Mouse (Mus musculus): ENCODE measurements around the gene Lgi1. TPM values are rescaled to one million over a fixed set of nuclear protein-coding genes. Genes with fewer than 3 reads are reported as not detected.

Gene Lgi1
- polyA plus RNA-seq, 1 experiment from 2014 or later = 8.8 TPM

DNA sequence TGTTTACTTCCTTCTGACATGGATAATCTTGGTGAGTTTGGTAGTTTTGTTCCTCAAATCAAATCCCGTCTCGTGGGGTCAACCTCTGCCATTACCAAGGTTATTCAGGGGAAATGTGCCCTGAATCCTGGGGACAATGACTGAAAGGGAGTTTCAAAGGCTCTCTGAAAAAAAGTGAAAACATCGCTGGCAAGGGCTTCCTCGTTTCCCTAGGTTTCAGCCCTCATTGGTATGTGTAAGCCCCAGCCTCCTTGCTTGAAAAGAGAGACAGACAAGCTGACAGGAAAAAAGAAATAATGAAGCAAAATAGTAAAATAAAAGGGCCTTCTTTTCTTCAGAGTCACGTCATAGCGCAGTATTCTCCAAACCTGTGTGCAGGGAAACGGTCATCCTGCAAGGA is 9.5 kb downstream of the Lgi1 start:
- Histone ChIP-seq H3K27me3 (replicated peaks; ENCODE audit: control insufficient read depth, insufficient read depth, low read length) (no peaks in the 10 kb centered on the region), H3K4me2 (ENCODE audit: low read length) (no peak overlapping the region), H3K9me3 (replicated peaks; ENCODE audit: control insufficient read depth, low read length) (no peaks in the 10 kb centered on the region), H3K36me3 (ENCODE audit: control insufficient read depth, insufficient read depth, low read length) (no peaks in the 10 kb centered on the region), H3K9ac (ENCODE audit: low read length) (no peak overlapping the region), H3K4me1 (ENCODE audit: control insufficient read depth, insufficient read depth, low read length) (no peaks in the 10 kb centered on the region), H3K27ac (ENCODE audit: low read depth, low read length) (no peak overlapping the region), H3K4me3 (ENCODE audit: low read depth, low read length) (no peak overlapping the region)
- 43% methylated on average over 7 of the region's 7 CpGs for whole genome bisulfite sequencing
- ATAC-seq (no peak), DNase-seq (ENCODE audit: low spot score) (no peak)

DNA sequence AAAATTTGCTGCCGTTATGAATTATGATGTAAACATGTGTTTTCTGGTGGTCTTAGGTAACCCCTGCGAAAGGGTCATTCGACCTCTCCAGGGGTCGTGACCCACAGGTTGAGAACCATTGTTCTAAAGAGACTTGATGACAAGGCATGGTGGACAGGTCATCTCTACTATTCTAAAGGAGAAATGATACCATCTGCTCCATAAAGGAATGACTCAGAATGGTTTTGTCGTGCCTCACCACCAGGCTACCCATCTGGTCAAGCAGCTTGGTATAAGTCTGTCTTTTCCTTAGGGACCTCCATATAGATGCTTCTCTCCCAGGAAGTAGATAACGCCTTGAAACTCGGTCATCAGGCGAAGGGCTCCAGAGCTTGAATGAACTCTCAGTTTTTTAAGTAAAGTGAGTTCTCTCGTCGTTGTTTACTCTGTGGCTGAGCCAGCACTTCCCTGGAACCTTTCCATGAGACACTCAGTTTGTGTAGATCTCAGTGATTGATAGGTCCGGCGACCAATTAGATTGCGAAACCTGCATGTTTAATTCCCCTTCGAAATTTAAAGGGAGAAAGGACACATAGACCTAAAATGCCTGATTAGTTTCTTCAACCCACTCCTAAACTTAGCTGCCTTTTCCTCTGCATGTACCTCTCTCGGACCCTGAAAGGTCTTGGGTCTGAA is 10.5 kb downstream of the Lgi1 start:
- H3K27ac ChIP-seq (ENCODE audit: low read depth, low read length) = no peak overlapping the region
- no peaks in the 10 kb centered on the region for H3K9me3 ChIP-seq (replicated peaks; ENCODE audit: control insufficient read depth, low read length)
- H3K4me1 ChIP-seq (ENCODE audit: control insufficient read depth, insufficient read depth, low read length) = no peaks in the 10 kb centered on the region
- WGBS = 93% methylated on average over 15 of the region's 15 CpGs
- H3K36me3 ChIP-seq (ENCODE audit: control insufficient read depth, insufficient read depth, low read length) = no peaks in the 10 kb centered on the region
- no peak overlapping the region for H3K9ac ChIP-seq (ENCODE audit: low read length)
- H3K4me2 ChIP-seq (ENCODE audit: low read length) = no peak overlapping the region
- peak; percentile 29 for DNase-seq (ENCODE audit: low spot score)
- no peak overlapping the region for H3K4me3 ChIP-seq (ENCODE audit: low read depth, low read length)
- H3K27me3 ChIP-seq (replicated peaks; ENCODE audit: control insufficient read depth, insufficient read depth, low read length) = no peaks in the 10 kb centered on the region
- ATAC-seq = no peak

DNA sequence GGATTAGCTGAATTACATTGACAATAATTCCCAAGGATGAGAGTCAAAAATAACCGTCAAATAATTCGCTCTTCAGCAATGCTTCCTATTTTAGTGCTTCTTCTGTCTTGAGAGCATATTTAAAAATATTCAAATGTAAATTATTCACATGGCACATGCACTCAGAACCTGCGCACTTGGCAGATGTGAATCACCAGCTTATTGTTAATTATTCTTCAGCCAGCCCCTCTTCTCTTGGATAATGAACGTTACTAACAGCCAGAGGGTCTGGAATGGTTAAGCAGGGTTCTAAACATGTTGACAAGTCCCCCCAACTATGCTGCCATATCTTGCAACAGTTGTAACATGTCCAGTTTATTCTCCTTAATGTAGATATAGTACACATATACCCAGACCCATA is 11.9 kb downstream of the Lgi1 start:
- 69% methylated on average over 4 of the region's 4 CpGs for WGBS
- no peak overlapping the region for H3K27ac ChIP-seq (ENCODE audit: low read depth, low read length)
- H3K4me2 ChIP-seq (ENCODE audit: low read length) = no peak overlapping the region
- no peaks in the 10 kb centered on the region for H3K27me3 ChIP-seq (replicated peaks; ENCODE audit: control insufficient read depth, insufficient read depth, low read length)
- H3K36me3 ChIP-seq (ENCODE audit: control insufficient read depth, insufficient read depth, low read length) = no peaks in the 10 kb centered on the region
- DNase-seq (ENCODE audit: low spot score) (no peak), ATAC-seq (no peak)
- no peak overlapping the region for H3K9ac ChIP-seq (ENCODE audit: low read length)
- no peak overlapping the region for H3K4me3 ChIP-seq (ENCODE audit: low read depth, low read length)
- H3K9me3 ChIP-seq (replicated peaks; ENCODE audit: control insufficient read depth, low read length) = no peaks in the 10 kb centered on the region
- H3K4me1 ChIP-seq (ENCODE audit: control insufficient read depth, insufficient read depth, low read length) = no peaks in the 10 kb centered on the region

DNA sequence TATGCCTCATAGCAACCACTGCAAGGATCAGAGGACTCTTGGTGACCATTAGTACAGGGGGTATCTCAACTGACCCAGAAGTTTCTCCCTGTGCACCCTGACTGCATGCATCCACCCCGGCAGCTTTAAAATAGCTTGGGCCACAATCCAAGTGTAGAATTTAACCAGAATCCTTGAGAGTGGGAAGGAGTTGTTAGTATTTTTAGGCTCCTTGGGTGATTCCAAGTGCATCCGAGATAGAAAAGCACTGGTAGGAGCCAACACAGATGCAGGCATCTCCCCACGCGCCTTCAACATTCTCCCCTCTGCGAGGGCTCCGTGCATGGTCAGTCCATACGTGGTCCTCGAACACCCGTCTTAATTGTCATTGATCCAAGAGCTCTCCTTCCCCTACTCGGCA is 15.9 kb downstream of the Lgi1 start:
- H3K9me3 ChIP-seq (replicated peaks; ENCODE audit: control insufficient read depth, low read length) = no peaks in the 10 kb centered on the region
- H3K9ac ChIP-seq (ENCODE audit: low read length) = no peak overlapping the region

DNA sequence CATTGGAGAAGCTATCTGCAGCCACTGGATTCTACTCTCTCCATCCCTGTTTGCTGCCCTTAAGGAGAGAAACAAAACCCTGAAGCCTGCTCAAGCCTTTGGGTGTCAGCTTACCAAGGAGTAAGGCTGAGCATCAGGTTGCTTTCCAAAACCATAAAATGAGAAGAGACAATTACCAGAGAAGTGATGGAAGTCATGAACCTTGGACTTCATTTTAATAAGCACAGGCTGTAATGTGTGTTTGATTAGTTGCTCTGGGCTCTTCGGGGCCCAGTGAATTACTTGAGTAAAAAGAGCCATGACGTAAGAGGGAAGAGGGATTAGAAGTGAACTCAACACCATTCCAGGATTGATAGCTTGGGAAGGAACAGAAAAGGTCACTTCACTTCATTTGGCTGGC is 18.1 kb downstream of the Lgi1 start:
- Histone ChIP-seq H3K4me3 (ENCODE audit: low read depth, low read length) (no peak overlapping the region), H3K4me2 (ENCODE audit: low read length) (no peak overlapping the region), H3K9me3 (replicated peaks; ENCODE audit: control insufficient read depth, low read length) (no peaks in the 10 kb centered on the region), H3K36me3 (ENCODE audit: control insufficient read depth, insufficient read depth, low read length) (no peaks in the 10 kb centered on the region), H3K4me1 (ENCODE audit: control insufficient read depth, insufficient read depth, low read length) (no peaks in the 10 kb centered on the region), H3K27ac (ENCODE audit: low read depth, low read length) (no peak overlapping the region), H3K9ac (ENCODE audit: low read length) (no peak overlapping the region), H3K27me3 (replicated peaks; ENCODE audit: control insufficient read depth, insufficient read depth, low read length) (no peaks in the 10 kb centered on the region)
- DNase-seq (ENCODE audit: low spot score) = no peak
- 44% methylated on average over 2 of the region's 2 CpGs for WGBS
- no peak for ATAC-seq

More for the DNA sequence above, 15.9 kb downstream of the Lgi1 start:
- DNase-seq (ENCODE audit: low spot score) = no peak
- Histone ChIP-seq H3K27ac (ENCODE audit: low read depth, low read length) (no peak overlapping the region), H3K4me3 (ENCODE audit: low read depth, low read length) (no peak overlapping the region), H3K36me3 (ENCODE audit: control insufficient read depth, insufficient read depth, low read length) (no peaks in the 10 kb centered on the region), H3K4me1 (ENCODE audit: control insufficient read depth, insufficient read depth, low read length) (no peaks in the 10 kb centered on the region), H3K4me2 (ENCODE audit: low read length) (no peak overlapping the region), H3K27me3 (replicated peaks; ENCODE audit: control insufficient read depth, insufficient read depth, low read length) (no peaks in the 10 kb centered on the region)
- 91% methylated on average over 10 of the region's 10 CpGs for WGBS
- no peak for ATAC-seq

DNA sequence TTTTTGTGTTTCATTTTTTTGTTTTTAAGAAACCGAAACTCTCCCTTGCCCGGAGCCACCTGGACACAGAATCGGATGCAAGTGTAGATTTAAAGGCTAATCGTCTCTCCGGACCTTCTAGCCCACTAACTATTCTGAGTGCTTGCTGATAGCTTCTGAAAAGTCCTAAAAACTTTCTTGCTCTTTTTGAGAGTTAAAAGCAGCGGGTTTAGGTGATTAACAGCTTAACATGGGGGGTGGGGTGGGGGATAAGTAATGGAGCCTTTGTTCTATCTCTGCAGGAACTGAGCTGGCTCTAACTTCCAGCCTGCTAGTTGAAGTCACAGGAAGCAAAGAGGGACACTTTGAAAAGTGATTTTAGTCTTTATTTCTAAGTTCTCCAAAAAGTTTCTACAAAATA is 24.2 kb downstream of the Lgi1 start:
- Histone ChIP-seq H3K27ac (ENCODE audit: low read depth, low read length) (no peak overlapping the region), H3K4me2 (ENCODE audit: low read length) (no peak overlapping the region), H3K4me1 (ENCODE audit: control insufficient read depth, insufficient read depth, low read length) (no peaks in the 10 kb centered on the region), H3K27me3 (replicated peaks; ENCODE audit: control insufficient read depth, insufficient read depth, low read length) (no peaks in the 10 kb centered on the region), H3K9me3 (replicated peaks; ENCODE audit: control insufficient read depth, low read length) (no peaks in the 10 kb centered on the region), H3K36me3 (ENCODE audit: control insufficient read depth, insufficient read depth, low read length) (no peaks in the 10 kb centered on the region), H3K9ac (ENCODE audit: low read length) (no peak overlapping the region), H3K4me3 (ENCODE audit: low read depth, low read length) (no peak overlapping the region)
- WGBS = 50% methylated on average over 6 of the region's 6 CpGs
- ATAC-seq = no peak
- no peak for DNase-seq (ENCODE audit: low spot score)

DNA sequence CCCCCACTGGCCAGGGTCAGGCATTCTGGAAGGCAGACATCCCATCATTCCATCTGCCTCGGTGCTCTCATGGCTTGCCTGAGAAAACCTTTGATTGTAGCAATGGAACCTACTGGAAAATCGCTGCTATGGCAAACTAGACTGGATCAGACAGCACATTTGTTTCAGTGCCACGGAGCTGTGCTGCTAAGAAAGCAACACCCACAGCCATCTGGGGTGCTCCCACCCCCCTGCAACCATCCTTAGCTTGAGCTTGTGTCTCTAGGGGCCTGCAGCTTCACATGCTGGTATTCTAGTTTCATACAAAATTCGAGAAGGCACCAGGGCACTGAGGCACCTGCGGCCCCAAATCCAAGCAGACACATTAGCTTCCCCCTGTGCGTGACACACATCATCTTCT is 27.1 kb downstream of the Lgi1 start:
- 85% methylated on average over 6 of the region's 6 CpGs for WGBS
- Histone ChIP-seq H3K4me2 (ENCODE audit: low read length) (no peak overlapping the region), H3K4me1 (ENCODE audit: control insufficient read depth, insufficient read depth, low read length) (no peaks in the 10 kb centered on the region), H3K9me3 (replicated peaks; ENCODE audit: control insufficient read depth, low read length) (no peaks in the 10 kb centered on the region), H3K36me3 (ENCODE audit: control insufficient read depth, insufficient read depth, low read length) (no peaks in the 10 kb centered on the region), H3K4me3 (ENCODE audit: low read depth, low read length) (no peak overlapping the region), H3K9ac (ENCODE audit: low read length) (no peak overlapping the region), H3K27ac (ENCODE audit: low read depth, low read length) (no peak overlapping the region), H3K27me3 (replicated peaks; ENCODE audit: control insufficient read depth, insufficient read depth, low read length) (no peaks in the 10 kb centered on the region)
- no peak for ATAC-seq
- DNase-seq (ENCODE audit: low spot score) = no peak

DNA sequence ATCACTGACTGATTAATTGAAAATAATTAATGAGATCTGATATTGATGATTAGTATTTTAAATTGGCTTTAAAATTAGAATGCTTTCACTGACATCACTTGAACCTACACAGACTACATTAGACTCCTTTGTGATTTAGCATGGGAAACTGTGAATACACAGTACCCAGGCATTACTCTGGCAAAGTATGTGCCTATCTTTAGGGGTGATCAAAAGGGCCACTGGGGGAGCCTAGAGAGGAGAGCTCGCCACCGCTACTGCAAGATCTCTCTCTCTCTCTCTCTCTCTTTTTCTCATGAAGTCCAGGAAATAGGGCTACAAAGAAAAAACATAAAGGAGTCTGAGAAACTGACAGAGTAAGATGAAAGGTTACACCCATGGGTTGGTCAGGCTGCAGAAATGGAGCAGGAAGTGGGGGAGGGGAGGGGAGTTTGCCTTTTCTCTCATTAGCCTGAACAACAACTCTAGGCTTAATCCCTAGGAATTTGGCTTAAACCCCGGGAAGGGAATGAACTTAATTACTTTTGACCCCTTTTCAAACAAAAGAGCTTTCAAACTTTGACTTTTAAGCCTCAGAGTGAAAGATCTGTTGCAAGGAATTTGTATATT is 33.8 kb downstream of the Lgi1 start:
- H3K36me3 ChIP-seq (ENCODE audit: control insufficient read depth, insufficient read depth, low read length) = no peaks in the 10 kb centered on the region
- no peak overlapping the region for H3K27ac ChIP-seq (ENCODE audit: low read depth, low read length)
- no peak overlapping the region for H3K4me2 ChIP-seq (ENCODE audit: low read length)
- 3% methylated on average over 3 of the region's 3 CpGs for WGBS
- H3K4me3 ChIP-seq (ENCODE audit: low read depth, low read length) = no peak overlapping the region
- H3K9ac ChIP-seq (ENCODE audit: low read length) = no peak overlapping the region
- H3K27me3 ChIP-seq (replicated peaks; ENCODE audit: control insufficient read depth, insufficient read depth, low read length) = no peaks in the 10 kb centered on the region
- no peaks in the 10 kb centered on the region for H3K4me1 ChIP-seq (ENCODE audit: control insufficient read depth, insufficient read depth, low read length)
- no peaks in the 10 kb centered on the region for H3K9me3 ChIP-seq (replicated peaks; ENCODE audit: control insufficient read depth, low read length)
- DNase-seq (ENCODE audit: low spot score) (peak; percentile 7), ATAC-seq (no peak)

DNA sequence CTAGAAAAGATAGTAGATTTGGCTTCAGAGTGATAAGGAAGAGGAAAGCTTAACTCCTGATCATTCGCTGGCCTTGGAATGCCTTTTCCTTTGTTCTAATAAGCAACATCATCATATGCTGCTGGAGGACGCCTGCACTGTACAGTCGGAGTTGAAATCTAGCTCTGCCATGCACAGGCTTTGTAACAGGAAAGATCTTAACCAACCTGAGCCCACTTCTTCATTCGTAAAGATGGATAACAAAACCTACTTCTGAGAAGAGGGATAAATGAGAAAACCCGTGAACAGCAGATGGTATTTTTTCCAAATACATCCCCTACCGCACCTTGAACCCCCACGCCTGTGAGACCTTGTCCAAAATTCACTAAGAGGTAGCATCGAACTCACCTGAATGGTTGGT is 43.8 kb downstream of the Lgi1 start:
- Histone ChIP-seq H3K9ac (ENCODE audit: low read length) (no peak overlapping the region), H3K4me2 (ENCODE audit: low read length) (no peak overlapping the region), H3K27me3 (replicated peaks; ENCODE audit: control insufficient read depth, insufficient read depth, low read length) (no peaks in the 10 kb centered on the region), H3K4me3 (ENCODE audit: low read depth, low read length) (no peak overlapping the region), H3K36me3 (ENCODE audit: control insufficient read depth, insufficient read depth, low read length) (no peaks in the 10 kb centered on the region), H3K4me1 (ENCODE audit: control insufficient read depth, insufficient read depth, low read length) (no peaks in the 10 kb centered on the region), H3K27ac (ENCODE audit: low read depth, low read length) (no peak overlapping the region), H3K9me3 (replicated peaks; ENCODE audit: control insufficient read depth, low read length) (no peaks in the 10 kb centered on the region)
- DNase-seq (ENCODE audit: low spot score) (no peak), ATAC-seq (no peak)
- WGBS = 93% methylated on average over 8 of the region's 8 CpGs

Data from forebrain, embryonic 14.5 days (tissue).